In genomic region chr13:36484391-36484790, GRCm38 (mm10) we compare ENCODE assay signal across 22 mouse cellular contexts.
"Had no signal": no experiment of that assay in that cellular context is flagged by ENCODE, and none has a peak within 500 bp of the region (broad histone marks: within the 10 kb centered on the region; RNA-seq: fewer than 3 reads in every experiment).

No protein-coding gene starts in this region.

- H3K27ac ChIP-seq: heart, adult 2 months; heart, embryonic 13.5 days; heart, embryonic 15.5 days; hindbrain, embryonic 13.5 days; hindbrain, embryonic 15.5 days; hindbrain, postnatal 0 days; kidney, embryonic 15.5 days; kidney, postnatal 0 days; limb, embryonic 13.5 days; limb, embryonic 15.5 days; liver, embryonic 12.5 days; liver, embryonic 14.5 days had no signal

- H3K27me3 ChIP-seq: heart, embryonic 13.5 days; heart, embryonic 15.5 days; hindbrain, embryonic 13.5 days; hindbrain, embryonic 15.5 days; kidney, embryonic 15.5 days; limb, embryonic 13.5 days; limb, embryonic 15.5 days; liver, embryonic 12.5 days had no signal

- H3K36me3 ChIP-seq: heart, embryonic 13.5 days; heart, embryonic 15.5 days; hindbrain, embryonic 13.5 days; hindbrain, embryonic 15.5 days; kidney, embryonic 15.5 days; limb, embryonic 13.5 days; limb, embryonic 15.5 days; liver, embryonic 12.5 days had no signal

- H3K4me3 ChIP-seq: heart, adult 2 months; heart, embryonic 13.5 days; heart, embryonic 15.5 days; hindbrain, embryonic 13.5 days; hindbrain, embryonic 15.5 days; kidney, embryonic 15.5 days; limb, embryonic 13.5 days; limb, embryonic 15.5 days; liver, embryonic 12.5 days had no signal

- H3K9ac ChIP-seq: forebrain, postnatal 0 days; heart, embryonic 13.5 days; heart, embryonic 15.5 days; hindbrain, embryonic 13.5 days; hindbrain, embryonic 15.5 days; kidney, embryonic 15.5 days; limb, embryonic 13.5 days; limb, embryonic 15.5 days; liver, embryonic 12.5 days; liver, embryonic 14.5 days had no signal

- DNase-seq: forebrain, postnatal 0 days; gastrocnemius, postnatal 14 days; gastrocnemius, postnatal 36 days; heart, adult 11 months; heart, adult 2 months; heart, postnatal 14 days; heart, postnatal 36 days; kidney, adult 18-20 months; layer of hippocampus, adult 9-11 months; layer of hippocampus, postnatal 36 days; left cerebral cortex, postnatal 4 days had no signal

- H3K4me1 ChIP-seq: hindbrain, embryonic 13.5 days; hindbrain, embryonic 15.5 days; kidney, embryonic 15.5 days; limb, embryonic 13.5 days; limb, embryonic 15.5 days; liver, embryonic 12.5 days had no signal
